Mouse (Mus musculus) kidney, adult 11 months (tissue): ENCODE results near the gene Tnfrsf25.

ENCODE experiments used
- DNase-seq: peaks from one replicate; pipeline ENCODE4 v3.0.0; 2022

The Tnfrsf25 gene

DNA sequence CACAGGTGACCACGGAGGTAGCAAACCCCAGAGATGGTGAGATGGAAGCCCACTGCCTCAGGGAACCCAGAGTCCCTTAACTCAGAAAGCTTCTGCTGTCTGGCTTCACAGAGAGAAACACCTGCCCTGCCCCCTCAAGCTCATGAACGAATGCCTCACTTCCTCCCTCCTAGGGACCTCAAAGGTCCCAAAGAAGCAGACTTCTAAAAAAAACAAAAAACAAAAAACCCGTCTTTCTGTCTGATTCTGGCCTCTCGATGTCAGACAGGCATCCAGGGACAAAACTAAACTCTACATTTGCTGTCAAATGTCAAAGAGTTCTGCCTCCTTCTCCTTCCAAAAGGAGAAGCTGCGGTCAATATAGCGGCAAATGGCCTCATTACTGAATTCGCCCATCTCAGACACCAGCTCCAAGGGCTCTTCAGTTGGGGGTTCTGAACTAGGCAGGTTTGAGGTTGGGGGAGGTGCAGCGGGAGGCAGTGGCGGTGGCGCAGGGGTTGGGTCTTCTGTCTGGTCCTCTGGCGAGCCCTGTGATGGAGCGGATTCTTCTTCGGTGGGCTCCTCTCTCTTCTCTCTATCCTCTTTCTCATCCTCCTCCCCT is 8.7 kb downstream of the Tnfrsf25 start:
- DNase-seq, result no peak

DNA sequence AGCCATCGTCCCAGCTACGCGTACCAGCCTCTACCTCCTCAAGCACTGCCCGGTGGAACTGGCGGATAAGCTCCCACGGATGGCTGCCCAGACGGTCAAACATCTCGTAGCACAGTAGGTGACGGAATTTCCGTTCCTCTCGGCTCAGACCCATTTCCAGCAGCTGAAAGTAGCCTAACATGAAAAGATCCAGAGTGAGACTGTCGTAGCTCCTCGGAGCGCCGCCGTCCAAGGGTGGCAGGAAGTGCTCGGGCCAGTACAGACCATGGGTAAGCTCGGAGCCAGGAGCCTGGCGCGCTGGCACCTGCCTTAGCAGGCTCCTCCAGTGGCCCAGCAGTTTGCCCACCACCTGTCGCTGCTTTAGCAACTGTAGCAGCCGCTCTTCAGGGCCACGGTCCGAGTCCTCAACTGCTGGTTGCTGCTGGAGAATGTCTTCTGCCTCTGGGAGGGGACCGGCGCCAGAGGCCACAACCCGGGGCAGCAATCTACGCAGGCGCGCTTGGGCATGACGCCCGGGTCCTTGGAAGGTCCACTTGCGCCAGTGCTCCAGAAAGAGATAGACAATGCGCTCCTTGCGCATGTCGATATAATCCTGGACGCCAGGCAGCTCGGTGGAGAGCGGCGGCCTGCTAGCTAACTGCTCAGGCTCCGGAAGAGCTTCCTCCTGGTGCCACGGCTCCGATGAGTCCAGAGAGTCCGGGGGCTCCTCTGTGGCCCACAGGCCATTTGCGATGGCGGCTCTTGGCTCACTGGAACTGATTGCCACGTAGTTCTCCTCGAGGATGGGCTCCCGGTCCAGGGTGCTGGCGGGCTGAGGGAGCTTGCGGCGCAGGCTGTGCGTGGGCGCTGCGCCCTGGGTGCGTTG is 9.7 kb downstream of the Tnfrsf25 start:
- DNase-seq, result no peak

DNA sequence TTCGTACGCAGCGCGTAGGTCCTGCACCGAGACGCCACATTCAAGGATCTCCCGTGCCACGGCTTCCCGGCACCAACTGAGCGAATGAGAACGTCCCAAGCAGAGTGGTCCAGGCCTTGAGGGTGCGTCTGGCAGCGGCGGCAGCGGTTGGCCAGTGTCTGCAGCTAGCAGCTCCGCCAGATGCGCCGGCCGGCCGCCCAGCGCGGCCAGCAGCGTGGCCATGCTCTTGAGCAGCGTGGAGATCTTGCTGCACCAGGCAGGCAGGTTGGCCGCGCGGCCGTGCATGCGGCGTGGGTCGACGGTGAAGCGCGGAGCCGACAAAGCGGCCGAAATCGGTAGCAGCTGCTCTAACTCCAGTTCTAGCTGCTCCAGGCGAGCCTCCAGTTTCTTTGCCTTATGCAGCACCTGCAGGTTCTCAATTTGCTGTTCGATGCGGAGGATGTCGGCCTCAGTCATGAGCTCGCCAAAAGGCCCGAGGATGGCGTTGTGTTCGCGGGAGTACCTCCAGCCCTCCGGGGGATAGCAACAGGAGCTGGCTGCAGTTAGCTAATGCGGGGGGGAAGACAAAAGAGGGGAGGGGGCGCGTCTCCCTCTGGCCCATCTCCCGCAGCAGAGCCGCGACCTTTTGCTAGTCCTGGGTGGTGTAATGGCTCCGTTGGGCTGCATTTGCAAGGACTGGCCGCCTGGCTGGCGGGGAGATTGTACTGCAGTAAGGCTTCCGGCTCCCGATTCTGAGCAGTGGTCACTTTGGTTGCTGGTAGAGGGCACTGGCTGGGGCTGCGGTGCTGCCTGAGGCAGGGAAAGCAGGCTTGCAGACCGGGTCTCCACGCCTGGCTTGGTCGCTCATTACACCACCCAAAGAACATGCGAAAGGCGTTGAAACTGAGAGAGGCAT is 10.5 kb downstream of the Tnfrsf25 start:
- no peak for DNase-seq

DNA sequence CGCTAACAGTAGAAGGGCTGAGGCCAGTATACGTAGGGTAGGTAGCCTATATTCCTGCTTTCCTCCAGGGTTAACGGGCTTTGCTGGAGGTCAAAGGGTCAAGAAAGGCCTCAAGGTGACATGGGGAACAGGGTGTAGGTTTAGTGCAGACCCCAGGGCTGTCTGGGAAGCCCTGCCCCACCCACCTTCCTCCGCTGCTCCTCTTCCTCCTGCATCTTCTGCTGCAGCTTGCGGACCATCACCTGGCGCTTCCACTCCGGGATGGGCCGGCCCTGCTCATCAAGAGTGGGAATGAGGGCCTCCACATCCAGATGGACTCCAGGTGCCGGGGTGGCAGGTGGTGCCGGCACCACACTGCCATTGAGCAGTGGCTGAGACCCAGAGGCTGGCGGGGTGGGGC is 12.2 kb downstream of the Tnfrsf25 start:
- DNase-seq, result no peak

DNA sequence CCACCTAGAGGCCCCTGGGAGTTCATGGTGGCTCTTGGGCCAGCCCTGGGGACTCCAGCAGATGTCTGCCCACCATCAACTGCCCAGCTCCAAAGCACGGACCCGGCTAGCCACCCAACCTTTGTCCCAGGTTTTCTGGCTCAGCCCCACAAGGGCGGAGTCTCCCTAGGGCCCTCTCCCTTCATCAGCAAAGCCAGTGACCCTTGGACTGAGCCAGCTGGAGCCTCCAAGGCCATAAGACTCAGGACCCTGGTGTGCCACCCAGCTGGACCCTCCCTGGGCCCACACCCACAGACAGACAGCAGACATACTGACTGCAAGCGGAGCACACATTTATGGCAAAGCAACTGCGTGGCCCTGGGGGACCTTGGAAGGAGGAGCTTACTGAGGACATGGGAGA is 13.1 kb downstream of the Tnfrsf25 start:
- peak; percentile 90 for DNase-seq

DNA sequence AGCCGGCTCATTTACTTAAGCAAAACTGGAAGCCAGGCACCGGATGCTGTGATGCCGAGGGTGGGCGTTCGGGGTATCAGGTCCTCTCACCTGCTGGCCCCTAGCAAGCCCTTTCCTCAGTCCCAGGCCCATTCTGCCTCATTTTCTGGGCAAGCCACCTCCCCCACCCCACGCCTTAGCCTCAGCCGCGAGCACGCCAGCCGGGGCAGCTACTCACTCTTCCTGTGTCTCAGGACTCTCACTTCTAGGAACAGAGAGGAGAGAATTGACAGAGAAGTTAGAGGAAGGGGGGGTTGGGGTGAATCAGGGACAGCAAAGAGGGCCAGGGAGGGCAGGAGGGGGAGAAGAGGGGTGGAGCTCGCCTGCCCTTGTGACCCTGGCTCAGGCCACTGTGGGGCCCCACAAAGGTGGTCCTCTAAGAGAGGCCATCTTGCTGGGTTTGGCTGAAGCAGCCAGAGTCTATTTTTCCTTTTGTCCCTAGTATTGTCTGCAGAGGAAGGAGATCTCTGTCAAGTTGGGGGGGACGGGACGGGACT is 13.7 kb downstream of the Tnfrsf25 start:
- DNase-seq, result no peak

DNA sequence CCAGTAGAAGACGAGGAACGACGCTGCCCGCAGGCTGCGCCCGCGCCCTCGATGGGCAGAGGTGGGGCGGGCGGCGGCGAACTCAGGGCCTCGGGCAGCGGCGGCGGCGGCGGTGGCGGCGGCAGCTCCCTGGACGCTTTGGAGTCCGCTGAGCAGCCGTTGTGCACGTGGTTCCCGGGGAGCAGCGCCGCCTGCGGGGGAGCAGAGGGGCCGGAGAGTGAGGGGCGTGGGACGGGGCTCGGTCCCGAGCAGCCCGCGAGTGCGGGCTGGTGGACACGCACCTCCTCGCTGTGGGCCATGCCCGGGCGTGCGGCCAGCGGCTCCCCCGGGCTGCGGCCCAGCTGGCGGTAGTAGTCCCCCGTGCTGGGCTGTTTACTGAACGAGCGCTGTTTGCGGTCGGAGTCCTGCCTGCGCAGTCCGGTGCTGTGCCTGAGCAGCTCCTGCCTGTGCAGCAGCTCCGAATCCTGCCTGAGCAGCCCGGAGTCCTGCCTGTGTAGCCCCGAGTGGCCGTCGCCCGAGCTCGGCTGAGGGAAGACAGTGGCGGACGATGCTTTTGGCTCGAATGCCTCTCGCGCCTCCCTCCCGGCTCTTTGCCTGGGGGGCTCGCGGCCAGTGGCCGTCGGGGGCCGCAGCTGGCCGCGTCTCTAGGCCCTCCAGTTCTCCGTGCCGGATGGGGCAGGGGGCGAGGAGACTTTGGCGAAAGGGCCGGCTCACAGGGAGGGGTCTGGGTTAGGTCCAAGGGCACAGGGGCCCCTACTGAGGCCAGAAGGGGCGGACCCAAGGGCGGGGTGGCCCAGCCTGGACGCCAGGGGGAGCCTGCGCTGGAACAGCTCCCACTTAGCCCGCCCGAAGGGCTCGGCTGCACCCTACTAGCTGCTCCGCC is 15.3 kb downstream of the Tnfrsf25 start:
- DNase-seq, result peak; percentile 74

DNA sequence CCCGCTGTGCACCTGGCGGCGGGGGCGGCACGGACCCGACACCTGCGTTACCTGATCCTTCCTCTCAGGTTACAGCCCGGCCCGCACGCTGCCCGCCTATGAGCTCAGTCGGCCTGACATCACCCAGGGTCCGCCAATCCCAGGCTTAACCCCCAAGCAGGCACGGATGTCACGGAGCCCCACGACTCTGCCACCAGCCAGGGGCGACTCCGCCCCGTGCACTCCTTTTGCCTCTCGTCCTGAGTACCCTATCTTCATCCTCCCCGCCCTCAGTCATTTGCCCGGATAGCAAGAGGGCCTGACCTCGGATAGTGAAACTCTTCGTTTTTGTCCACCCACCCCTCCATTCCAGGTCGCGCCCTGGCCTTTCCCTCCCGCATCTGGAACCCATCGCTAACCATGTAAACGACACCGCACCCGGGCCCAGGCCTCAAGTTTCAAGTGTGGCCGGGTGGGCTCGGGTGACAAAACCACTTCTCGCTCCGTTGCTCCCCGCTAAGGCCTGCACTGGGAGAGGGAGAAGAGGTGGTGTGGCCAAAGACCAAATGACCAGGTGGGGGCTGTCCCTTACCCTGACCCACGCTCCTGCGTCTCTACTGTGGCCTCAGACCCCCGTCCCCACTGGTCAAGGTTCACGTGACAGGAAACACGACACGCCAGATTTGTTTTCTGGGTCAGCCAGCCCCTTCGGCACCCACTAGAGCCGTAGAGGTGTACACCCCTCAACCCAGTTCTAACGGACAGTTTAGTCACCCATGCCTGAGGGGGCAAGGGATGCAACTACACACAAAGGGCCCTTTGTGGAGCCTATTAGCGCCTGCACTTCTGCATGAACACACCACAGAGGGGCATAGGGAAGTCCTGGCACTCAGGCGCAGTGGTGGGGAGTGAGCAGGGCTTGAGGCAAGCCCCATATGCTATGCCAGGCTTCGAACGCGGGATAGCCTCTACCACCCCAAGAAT is 16.4 kb downstream of the Tnfrsf25 start:
- no peak for DNase-seq

DNA sequence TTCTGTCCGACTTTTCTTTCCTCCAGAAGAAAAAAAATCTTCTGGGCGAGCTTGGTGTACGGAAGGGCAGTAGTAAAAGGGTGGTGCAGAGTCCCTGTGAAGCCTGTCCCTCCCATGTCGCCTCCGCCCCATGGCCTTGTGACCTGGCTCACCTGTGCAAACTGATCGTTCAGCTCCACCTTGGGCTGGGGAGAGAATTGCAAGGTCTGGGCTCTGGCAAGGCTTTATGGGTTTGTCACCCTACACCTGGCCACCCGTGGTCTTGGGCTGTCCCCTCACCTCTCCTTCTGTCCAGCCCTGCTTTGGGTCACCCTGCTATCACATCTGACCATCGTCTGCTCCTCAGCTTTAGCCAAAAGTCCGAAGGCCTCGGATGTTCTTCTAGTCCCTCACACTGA is 17.0 kb downstream of the Tnfrsf25 start:
- no peak for DNase-seq

DNA sequence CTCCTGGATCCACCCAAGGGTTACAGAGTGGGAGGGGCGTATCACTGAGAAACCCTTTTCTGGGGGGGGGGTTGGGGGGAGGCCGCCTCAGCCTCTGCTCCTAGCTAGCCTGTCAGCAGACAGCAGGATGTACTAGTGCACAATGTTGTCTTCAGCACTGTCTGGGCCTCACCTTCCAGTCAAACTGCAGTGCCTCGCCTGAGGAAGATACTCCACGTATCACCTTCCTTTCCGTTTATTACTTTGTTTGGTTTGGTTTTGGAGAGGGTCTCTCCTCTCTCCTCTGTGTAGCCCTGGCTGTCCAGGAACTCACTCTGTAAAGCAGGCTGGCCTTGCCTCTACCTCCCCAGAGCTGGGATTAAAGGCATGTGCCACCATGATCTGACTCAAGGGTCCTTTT is 17.5 kb downstream of the Tnfrsf25 start:
- no peak for DNase-seq

DNA sequence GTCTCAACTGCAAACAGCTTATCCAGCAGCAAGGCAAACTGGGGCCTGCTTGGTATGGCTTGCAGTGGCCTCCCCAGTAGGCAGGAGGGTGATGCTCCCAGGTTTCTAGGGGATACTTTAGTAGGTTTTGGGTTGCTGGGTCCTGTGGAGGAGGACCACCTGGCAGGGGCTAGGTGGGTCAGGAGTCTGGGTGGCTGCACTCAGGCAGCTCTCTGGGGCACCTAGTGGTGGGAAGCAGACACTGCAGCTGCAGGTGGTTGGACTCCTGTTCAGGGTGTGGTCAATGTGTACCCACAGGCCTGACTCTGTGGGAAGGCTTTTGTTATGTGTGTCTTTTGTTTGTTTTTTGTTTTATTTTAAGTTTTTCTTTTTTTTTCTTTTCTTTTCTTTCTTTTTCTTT is 18.8 kb downstream of the Tnfrsf25 start:
- no peak for DNase-seq

DNA sequence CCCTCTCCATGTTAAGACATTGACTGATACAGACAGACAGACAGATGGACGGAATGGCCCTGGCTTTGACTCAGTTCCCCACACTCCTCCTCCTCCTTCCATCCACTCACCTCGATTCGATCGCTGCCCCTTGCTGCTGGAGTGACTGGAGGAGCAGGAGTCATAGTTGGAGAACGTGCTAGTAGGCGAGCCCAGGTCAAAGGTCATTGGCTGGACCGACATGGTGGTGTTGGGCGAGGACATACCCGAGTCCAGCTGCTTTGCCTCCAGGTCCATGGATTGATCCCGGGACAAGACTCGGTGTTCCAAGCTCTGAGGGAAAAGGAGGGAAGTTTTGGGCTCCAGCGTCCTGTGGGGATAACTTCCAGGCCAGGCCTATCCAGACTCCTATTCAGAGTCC is 19.6 kb downstream of the Tnfrsf25 start:
- DNase-seq, result no peak

DNA sequence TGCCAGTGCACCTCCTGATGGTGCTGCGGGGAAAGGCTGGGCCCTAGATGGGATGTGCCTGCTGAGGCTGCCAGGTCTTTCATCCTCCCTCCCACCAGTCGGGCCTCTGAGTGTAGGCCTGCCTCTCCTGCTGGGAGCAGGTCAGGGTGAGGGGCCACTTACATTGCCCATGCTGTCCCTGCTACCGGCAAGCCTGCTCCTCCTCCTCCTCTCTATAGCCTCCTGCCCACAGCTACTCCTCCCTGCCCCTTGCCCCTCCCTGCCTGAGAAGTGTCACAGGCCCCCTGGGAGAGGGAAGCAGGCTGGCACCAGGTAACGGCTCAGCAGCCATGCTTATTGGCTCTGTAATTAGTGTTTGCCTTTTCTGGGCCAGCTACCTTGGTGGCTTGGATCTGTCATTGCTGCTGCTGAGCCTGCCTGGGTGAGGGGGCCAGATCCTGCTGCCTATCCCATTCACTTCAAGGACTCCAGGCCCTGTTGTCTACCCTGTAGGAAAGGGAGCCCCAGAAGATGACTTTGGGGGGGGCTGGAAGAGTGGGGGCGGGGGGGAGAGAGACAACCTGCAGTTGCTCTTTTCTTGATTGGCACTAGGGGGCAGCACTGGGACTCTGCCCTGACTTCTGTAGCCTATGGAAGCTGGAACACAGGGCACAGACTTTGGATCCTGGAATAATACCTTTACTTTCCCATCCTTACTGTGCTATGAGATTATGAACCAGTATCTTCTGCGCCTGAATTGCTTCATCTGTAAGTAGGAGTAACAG is 20.6 kb downstream of the Tnfrsf25 start:
- no peak for DNase-seq

DNA sequence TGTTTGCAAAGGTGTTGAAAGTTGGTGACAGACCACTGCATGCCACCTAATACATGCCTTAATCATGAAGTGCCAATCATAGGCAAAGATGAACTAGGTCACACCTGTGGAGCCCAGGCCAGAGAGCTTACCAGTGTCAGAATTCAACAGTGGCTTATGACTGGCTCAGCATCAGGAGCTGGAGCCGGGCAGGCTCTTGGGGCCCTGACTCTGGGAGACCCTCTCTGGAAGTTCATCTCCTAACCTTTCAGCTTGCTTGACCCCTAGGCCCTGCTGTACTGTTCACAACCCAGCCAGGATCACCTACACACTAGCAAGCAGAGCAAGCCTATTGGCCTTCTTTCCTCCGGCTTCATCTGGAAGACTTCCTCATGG is 21.1 kb downstream of the Tnfrsf25 start:
- no peak for DNase-seq

DNA sequence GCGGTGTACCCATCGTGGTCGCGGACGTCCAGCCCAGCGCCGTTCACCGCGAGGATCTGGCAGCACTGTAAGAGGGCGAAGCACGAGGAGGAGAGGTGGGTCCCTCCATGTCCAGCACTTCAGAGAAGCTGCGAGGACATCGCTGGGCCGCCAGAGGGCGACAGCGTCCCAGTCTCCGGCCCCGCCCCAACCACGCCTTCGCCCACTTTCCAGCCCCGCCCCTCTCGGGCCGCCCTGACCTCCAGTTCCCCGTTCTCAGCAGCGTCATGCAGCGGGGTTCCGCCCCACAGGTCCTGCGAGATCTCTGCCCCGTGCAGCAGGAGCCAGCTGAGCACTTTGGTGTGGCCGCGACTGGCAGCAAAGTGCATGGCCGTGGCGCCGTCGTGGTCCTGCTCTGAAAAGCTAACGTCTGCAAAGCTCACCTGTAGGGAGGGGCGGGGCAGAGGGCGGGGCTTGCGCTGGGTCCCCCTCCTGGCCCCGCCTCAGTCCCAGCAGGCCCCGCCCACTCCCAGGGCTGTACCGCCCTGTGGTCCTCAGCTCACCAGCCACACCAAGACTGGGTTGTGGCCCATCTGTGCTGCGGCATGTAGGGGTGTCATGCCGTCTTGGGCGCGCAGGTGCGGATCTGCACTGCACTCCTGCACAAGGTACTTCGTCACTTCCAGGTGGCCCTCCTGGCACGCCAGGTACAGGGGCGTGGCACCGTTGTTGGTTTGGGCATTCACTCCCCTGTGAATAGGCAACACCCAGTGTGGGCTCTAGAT is 22.9 kb downstream of the Tnfrsf25 start:
- peak; percentile 87 for DNase-seq

DNA sequence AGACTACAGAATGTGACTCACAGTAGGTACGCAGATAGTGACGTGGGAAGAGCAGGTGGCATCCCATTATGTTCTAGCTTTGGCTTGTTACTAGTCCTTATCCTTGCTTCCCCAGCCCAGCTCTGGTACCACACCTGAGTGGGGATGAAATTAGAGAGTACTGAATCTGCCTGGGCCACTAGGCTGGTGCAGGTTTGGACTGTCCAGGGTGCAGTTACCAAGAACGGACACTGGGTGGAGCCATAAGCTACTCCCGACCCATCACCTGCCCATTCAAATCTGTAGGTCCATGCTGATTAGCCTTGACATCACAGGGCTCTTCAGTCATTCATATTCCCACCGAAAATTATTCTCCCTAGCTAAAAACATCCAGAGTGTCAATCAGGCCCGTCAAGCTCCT is 24.7 kb downstream of the Tnfrsf25 start:
- DNase-seq, result peak; percentile 71

DNA sequence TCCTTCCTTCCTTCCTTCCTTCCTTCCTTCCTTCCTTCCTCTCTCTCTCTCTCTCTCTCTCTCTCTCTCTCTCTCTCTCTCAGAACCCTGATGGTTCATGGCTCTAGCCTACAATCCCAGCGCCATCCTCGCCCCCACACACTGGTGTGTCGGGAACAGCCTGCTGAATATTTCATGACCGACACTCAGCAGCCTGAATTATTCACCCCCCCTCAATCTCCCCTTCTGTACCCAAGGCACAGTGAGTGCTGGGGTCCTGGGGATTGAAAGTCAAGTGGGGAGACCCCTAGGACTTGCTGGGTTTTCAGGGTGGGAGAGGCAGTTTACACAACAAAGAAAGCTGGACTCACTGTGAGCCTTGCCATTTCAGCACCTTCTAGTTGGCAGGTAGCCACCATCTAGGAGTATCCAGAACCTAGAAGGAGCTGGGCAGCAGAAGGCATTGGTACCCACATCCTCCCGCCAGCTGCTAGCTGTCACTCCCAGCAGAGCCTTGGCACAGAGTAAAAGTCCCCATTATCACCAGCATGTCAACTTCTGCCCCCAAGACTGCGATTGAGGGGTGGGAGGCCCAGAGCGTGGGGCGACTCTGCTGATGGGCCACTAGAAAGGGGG is 25.9 kb downstream of the Tnfrsf25 start:
- no peak for DNase-seq

DNA sequence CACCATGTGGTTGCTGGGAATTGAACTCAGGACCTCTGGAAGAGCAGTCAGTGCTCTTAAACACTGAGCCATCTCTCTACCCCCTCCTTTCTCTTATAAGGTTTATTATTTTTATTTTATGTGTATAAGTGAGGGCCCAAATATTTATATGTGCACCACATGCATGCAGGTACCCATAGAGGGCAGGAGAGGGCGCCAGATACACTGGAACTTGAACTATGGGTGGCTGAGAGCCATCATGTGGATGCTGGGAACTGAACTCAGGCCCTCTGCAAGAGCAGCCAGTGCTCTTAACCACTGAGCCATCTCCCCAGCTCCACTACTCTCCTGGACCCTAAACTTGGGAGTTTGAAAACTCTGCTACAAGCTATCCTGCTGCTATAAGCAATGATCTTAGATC is 27.9 kb downstream of the Tnfrsf25 start:
- no peak for DNase-seq

DNA sequence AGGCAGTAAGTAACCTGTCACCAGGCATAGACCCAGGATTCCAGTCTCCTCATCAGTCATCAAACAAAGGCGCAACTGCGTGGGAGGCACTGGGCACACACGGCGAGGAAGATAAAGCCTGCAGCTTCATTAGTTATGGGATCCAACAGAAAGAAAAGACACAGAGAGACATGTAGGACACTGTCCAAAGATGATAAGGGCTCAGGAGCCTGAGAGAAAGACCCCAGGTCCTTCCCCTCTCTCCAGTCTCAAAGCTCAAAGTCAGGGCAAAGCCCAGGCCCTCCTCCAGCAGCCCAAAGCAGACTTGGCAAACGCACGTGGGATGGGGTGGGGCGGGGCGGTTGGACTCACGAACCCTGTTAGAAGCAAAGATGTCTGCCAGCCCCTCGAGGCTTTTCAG is 29.7 kb downstream of the Tnfrsf25 start:
- no peak for DNase-seq
